Mouse (Mus musculus) liver, embryonic 13.5 days (tissue): ENCODE measurements around the gene Actb. TPM values are rescaled to one million over a fixed set of nuclear protein-coding genes. Genes with fewer than 3 reads are reported as not detected.
A peak's percentile ranks its signal among the peaks of the same experiment; 100 is the strongest.

Experiments
- ATAC-seq: fragments of 200-750 bp; cut with Nextera tagmentation; 2 replicates; pipeline ENCODE4 v1.8.0; 2017; ENCODE audit warnings: low read depth, mild to moderate bottlenecking, moderate number of reproducible peaks, moderate library complexity
- DNase-seq: peaks from one replicate; pipeline ENCODE4 v3.0.0; 2022
- H3K27ac ChIP-seq: fragments of 300-500 bp; sonication (generic); 2 replicates; pipeline ENCODE4 v1.5.1; 2015; ENCODE audit warnings: moderate library complexity, mild to moderate bottlenecking, inconsistent platforms
- H3K27me3 ChIP-seq: fragments of 300-500 bp; sonication (generic); 2 replicates; pipeline ENCODE4 v1.6.1; 2015; ENCODE audit warnings: mild to moderate bottlenecking, inconsistent platforms
- H3K36me3 ChIP-seq: fragments of 300-500 bp; sonication (generic); 2 replicates; pipeline ENCODE4 v1.6.1; 2015; ENCODE audit warnings: mild to moderate bottlenecking, inconsistent platforms
- H3K4me1 ChIP-seq: fragments of 300-500 bp; sonication (generic); replicated peaks from 2 replicates; pipeline ENCODE4 v1.6.1; 2015; ENCODE audit warnings: inconsistent platforms
- H3K4me2 ChIP-seq: fragments of 300-500 bp; sonication (generic); 2 replicates; pipeline ENCODE4 v1.6.1; 2015; ENCODE audit warnings: inconsistent platforms, mild to moderate bottlenecking, moderate library complexity
- H3K4me3 ChIP-seq: fragments of 300-500 bp; sonication (generic); replicated peaks from 2 replicates; pipeline ENCODE4 v1.5.1; 2015; ENCODE audit warnings: mild to moderate bottlenecking, inconsistent platforms
- H3K9ac ChIP-seq: fragments of 300-500 bp; sonication (generic); 2 replicates; pipeline ENCODE4 v1.6.1; 2015; ENCODE audit warnings: mild to moderate bottlenecking, inconsistent platforms
- H3K9me3 ChIP-seq: fragments of 300-500 bp; sonication (generic); replicated peaks from 2 replicates; pipeline ENCODE4 v1.6.1; 2016; ENCODE audit warnings: inconsistent platforms
- WGBS: fragments of 180-500 bp; shearing (Covaris S2); methylation state at CpG from one replicate; pipeline ENCODE4 v1.1.7; 2015; ENCODE audit not compliant: insufficient replicate concordance; 5-methylcytosine and 5-hydroxymethylcytosine counted together
- polyA plus RNA-seq: library from polyadenylated mRNA; unstranded; fragments of >200 nt; fragmentation: Nextera tagmentation; extraction: Ambion mirVana; gene quantifications from 2 replicates; pipeline ENCODE4 v1.2.1, GENCODE M21; 2015

The Actb gene
- polyA plus RNA-seq, 1 experiment from 2014 or later, result 8,250 TPM

- H3K4me1 ChIP-seq, result peaks cover 7% of the 10 kb centered on the region; the same call in 1 of the 2 replicates
- H3K36me3 ChIP-seq, result peaks cover 36% of the 10 kb centered on the region
- no peak overlapping the region; the same call in 1 of the 2 replicates for H3K27ac ChIP-seq
- H3K27me3 ChIP-seq, result no peaks in the 10 kb centered on the region
- no peak for DNase-seq
- H3K4me2 ChIP-seq, result no peak overlapping the region
- 79% methylated on average over 7 of the region's 7 CpGs for WGBS
- no peak overlapping the region for H3K4me3 ChIP-seq
- no peak for ATAC-seq
- no peaks in the 10 kb centered on the region for H3K9me3 ChIP-seq
- no peak overlapping the region for H3K9ac ChIP-seq
Measured at GRCm38 (mm10) chr5:142873718-142874117, 32.8 kb downstream of the Actb start.

GRCm38 (mm10) chr5:142871765-142872164 is 34.8 kb downstream of the Actb start:
- ATAC-seq (no peak), DNase-seq (no peak)
- Histone ChIP-seq H3K4me3 (no peak overlapping the region), H3K4me2 (no peak overlapping the region), H3K27me3 (no peaks in the 10 kb centered on the region), H3K27ac (no peak overlapping the region), H3K36me3 (peaks cover 26% of the 10 kb centered on the region), H3K9me3 (no peaks in the 10 kb centered on the region), H3K4me1 (no peaks in the 10 kb centered on the region), H3K9ac (no peak overlapping the region)
- 62% methylated on average over 12 of the region's 12 CpGs for WGBS

GRCm38 (mm10) chr5:142869463-142869862 is 37.1 kb downstream of the Actb start:
- ATAC-seq, result no peak
- Histone ChIP-seq H3K4me1 (no peaks in the 10 kb centered on the region), H3K9me3 (no peaks in the 10 kb centered on the region), H3K27ac (no peak overlapping the region), H3K9ac (no peak overlapping the region), H3K4me2 (no peak overlapping the region), H3K4me3 (no peak overlapping the region), H3K36me3 (peaks cover 15% of the 10 kb centered on the region), H3K27me3 (no peaks in the 10 kb centered on the region)
- 83% methylated on average over 13 of the region's 13 CpGs for WGBS
- DNase-seq, result no peak

GRCm38 (mm10) chr5:142857763-142858229 is 48.8 kb downstream of the Actb start:
- Histone ChIP-seq H3K27ac (no peak overlapping the region), H3K4me3 (no peak overlapping the region), H3K4me1 (peaks cover 22% of the 10 kb centered on the region), H3K27me3 (peaks cover 10% of the 10 kb centered on the region; the same call in 1 of the 2 replicates), H3K9me3 (0 out of 2 replicates have a peak, but pooled peaks cover 4% of the 10 kb centered on the region), H3K36me3 (no peaks in the 10 kb centered on the region), H3K9ac (no peak overlapping the region), H3K4me2 (no peak overlapping the region)
- ATAC-seq, result no peak
- WGBS, result 23% methylated on average over 16 of the region's 16 CpGs
- no peak for DNase-seq

GRCm38 (mm10) chr5:142856408-142856807 is 50.1 kb downstream of the Actb start:
- no peak overlapping the region for H3K27ac ChIP-seq
- no peaks in the 10 kb centered on the region for H3K36me3 ChIP-seq
- peaks cover 10% of the 10 kb centered on the region; the same call in 1 of the 2 replicates for H3K27me3 ChIP-seq
- H3K4me3 ChIP-seq, result no peak overlapping the region
- WGBS, result 68% methylated on average over 4 of the region's 4 CpGs
- 0 out of 2 replicates have a peak, but pooled peaks cover 4% of the 10 kb centered on the region for H3K9me3 ChIP-seq
- ATAC-seq (no peak), DNase-seq (no peak)
- H3K9ac ChIP-seq, result no peak overlapping the region
- H3K4me2 ChIP-seq, result no peak overlapping the region
- H3K4me1 ChIP-seq, result peaks cover 22% of the 10 kb centered on the region

- Histone ChIP-seq H3K4me3 (no peak overlapping the region), H3K36me3 (no peaks in the 10 kb centered on the region), H3K4me1 (peaks cover 22% of the 10 kb centered on the region), H3K9me3 (0 out of 2 replicates have a peak, but pooled peaks cover 4% of the 10 kb centered on the region), H3K27ac (no peak overlapping the region), H3K9ac (no peak overlapping the region), H3K4me2 (no peak overlapping the region), H3K27me3 (peaks cover 10% of the 10 kb centered on the region; the same call in 1 of the 2 replicates)
- DNase-seq (peak; percentile 29), ATAC-seq (no peak)
- WGBS, result 66% methylated on average over 10 of the region's 10 CpGs
Measured at GRCm38 (mm10) chr5:142854877-142855276, 51.7 kb downstream of the Actb start.

GRCm38 (mm10) chr5:142853585-142853984 is 53.0 kb downstream of the Actb start:
- H3K4me2 ChIP-seq, result no peak overlapping the region
- DNase-seq, result peak; percentile 19
- H3K9ac ChIP-seq, result no peak overlapping the region
- H3K27ac ChIP-seq, result no peak overlapping the region
- H3K9me3 ChIP-seq, result 0 out of 2 replicates have a peak, but pooled peaks cover 4% of the 10 kb centered on the region
- H3K4me1 ChIP-seq, result peaks cover 22% of the 10 kb centered on the region
- H3K27me3 ChIP-seq, result peaks cover 7% of the 10 kb centered on the region; the same call in 1 of the 2 replicates
- peak; percentile 71 for ATAC-seq
- no peak overlapping the region for H3K4me3 ChIP-seq
- H3K36me3 ChIP-seq, result no peaks in the 10 kb centered on the region
- WGBS, result 38% methylated on average over 6 of the region's 6 CpGs

Other genes starting within 250 kb of the Actb start
- gene Slc29a4, start 214.2 kb downstream of the Actb start, polyA plus RNA-seq, result 0.21 and 0.36 TPM in 2 replicates
- gene Tnrc18, start 89.1 kb downstream of the Actb start, polyA plus RNA-seq, result 2.4 and 2.5 TPM in 2 replicates
- 3.7 and 4.2 TPM in 2 replicates for gene Fbxl18, start 11.3 kb downstream of the Actb start, polyA plus RNA-seq
- gene Fscn1, start 53.6 kb upstream of the Actb start, polyA plus RNA-seq, result 29.5 and 38.3 TPM in 2 replicates
- 14.4 and 19.8 TPM in 2 replicates for gene Rnf216, start 206.2 kb upstream of the Actb start, polyA plus RNA-seq
- not detected in 2 replicates for gene Olfr718-ps1, start 240.8 kb upstream of the Actb start, polyA plus RNA-seq